ENCODE assay signal across 8 mouse cellular contexts in the genomic region with DNA sequence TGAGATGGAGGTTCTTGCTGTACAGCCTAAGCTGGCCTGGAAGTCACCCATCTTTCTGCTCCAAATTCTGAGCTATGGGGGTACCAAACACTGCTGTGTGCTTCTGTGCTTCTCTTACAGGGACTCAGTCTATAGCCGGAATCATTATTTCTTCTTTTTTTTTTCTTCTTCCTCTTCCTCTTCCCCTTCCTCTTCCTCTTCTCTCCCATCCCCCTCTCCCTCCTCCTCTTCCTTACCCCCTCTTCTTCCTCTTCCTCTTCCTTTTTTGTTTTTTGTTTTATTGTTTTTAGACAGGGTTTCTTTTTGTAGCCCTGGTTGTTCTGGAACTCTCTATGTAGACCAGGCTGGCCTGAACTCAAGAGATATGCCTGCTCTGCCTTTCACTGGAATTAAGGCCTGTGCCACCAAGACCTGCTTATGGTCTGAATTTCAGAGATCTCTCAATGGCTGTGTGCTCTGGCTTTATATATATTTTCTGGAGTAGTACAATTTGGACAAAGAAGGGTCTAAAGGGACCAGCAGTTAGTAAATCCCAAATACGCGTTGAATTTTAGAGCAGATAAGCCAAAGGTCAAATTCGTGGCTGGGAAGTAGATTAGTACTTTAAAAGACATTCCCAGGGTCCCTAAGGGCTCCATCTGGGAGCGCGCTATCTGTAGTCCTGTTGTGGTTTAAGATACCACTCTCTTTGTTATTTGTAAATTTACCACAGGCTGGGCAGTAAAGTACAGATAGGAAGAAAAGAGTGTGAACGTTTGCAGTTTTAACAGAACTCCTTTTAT. TPM values are rescaled to one million over a fixed set of nuclear protein-coding genes. Genes with fewer than 3 reads are reported as not detected.
DNase-seq lines count a peak whose midpoint lies in the region; ATAC-seq and TF ChIP-seq lines count a peak whose summit lies in the region.

No protein-coding gene starts in this region.

- no peak overlapping the region for H3K4me2 ChIP-seq in hindbrain, embryonic 12.5 days (replicated peaks)
- H3K4me2 ChIP-seq in hindbrain, postnatal 0 days (ENCODE audit: low read depth, low read length): peak overlapping the region; percentile 69; the same call in 1 of the 2 replicates
- peak overlapping the region; percentile 70 for H3K4me2 ChIP-seq in midbrain, embryonic 13.5 days (replicated peaks)

- H3K36me3 ChIP-seq in hindbrain, embryonic 10.5 days: peaks cover under 1% of the 10 kb centered on the region; the same call in 1 of the 2 replicates
- no peaks in the 10 kb centered on the region for H3K36me3 ChIP-seq in hindbrain, embryonic 12.5 days
- H3K36me3 ChIP-seq in hindbrain, postnatal 0 days (ENCODE audit: insufficient read depth, low read length): no peaks in the 10 kb centered on the region
- H3K36me3 ChIP-seq in midbrain, embryonic 13.5 days: no peaks in the 10 kb centered on the region

- H3K9me3 ChIP-seq in hindbrain, embryonic 10.5 days: no peaks in the 10 kb centered on the region
- no peaks in the 10 kb centered on the region for H3K9me3 ChIP-seq in hindbrain, embryonic 12.5 days (replicated peaks)
- H3K9me3 ChIP-seq in hindbrain, postnatal 0 days (ENCODE audit: low read length): no peaks in the 10 kb centered on the region
- no peaks in the 10 kb centered on the region for H3K9me3 ChIP-seq in midbrain, embryonic 13.5 days

- peaks cover 17% of the 10 kb centered on the region; the same call in 1 of the 2 replicates for H3K27me3 ChIP-seq in hindbrain, embryonic 10.5 days (ENCODE audit: insufficient read depth, poor library complexity, severe bottlenecking)
- no peaks in the 10 kb centered on the region for H3K27me3 ChIP-seq in hindbrain, embryonic 12.5 days
- no peaks in the 10 kb centered on the region for H3K27me3 ChIP-seq in hindbrain, postnatal 0 days (ENCODE audit: insufficient read depth, low read length)
- H3K27me3 ChIP-seq in midbrain, embryonic 13.5 days: peaks cover 15% of the 10 kb centered on the region

- no peak overlapping the region for H3K9ac ChIP-seq in hindbrain, embryonic 12.5 days
- H3K9ac ChIP-seq in hindbrain, postnatal 0 days (replicated peaks; ENCODE audit: low read length): no peak overlapping the region
- no peak overlapping the region for H3K9ac ChIP-seq in midbrain, embryonic 13.5 days (replicated peaks)

- no peak for DNase-seq in hindbrain, embryonic 10.5 days (ENCODE audit: low spot score)
- DNase-seq in c-Kit-positive CD71-positive TER-119-positive erythroid progenitor cells, embryonic 14.5 days (ENCODE audit: low spot score): peak; percentile 33
- DNase-seq in hindbrain, postnatal 0 days (ENCODE audit: low spot score): no peak
- DNase-seq in retina, postnatal 1 day: no peak
- DNase-seq in right cerebral cortex, postnatal 36 days (ENCODE audit: low spot score in 2 of 2): no peak
- DNase-seq in lung, adult 18-20 months: no peak

- peak overlapping the region; percentile 98; the same call in 1 of the 2 replicates for H3K27ac ChIP-seq in hindbrain, embryonic 10.5 days
- no peak overlapping the region for H3K27ac ChIP-seq in hindbrain, embryonic 12.5 days
- H3K27ac ChIP-seq in hindbrain, postnatal 0 days: no peak overlapping the region
- H3K27ac ChIP-seq in midbrain, embryonic 13.5 days: no peak overlapping the region

- 73% methylated on average over 7 of the region's 7 CpGs for WGBS in hindbrain, embryonic 10.5 days
- WGBS in hindbrain, embryonic 12.5 days: 64% methylated on average over 7 of the region's 7 CpGs
- WGBS in hindbrain, postnatal 0 days: 68% methylated on average over 7 of the region's 7 CpGs
- WGBS in midbrain, embryonic 13.5 days: 59% methylated on average over 7 of the region's 7 CpGs

- H3K4me3 ChIP-seq in hindbrain, embryonic 10.5 days: no peak overlapping the region
- no peak overlapping the region for H3K4me3 ChIP-seq in hindbrain, embryonic 12.5 days
- no peak overlapping the region for H3K4me3 ChIP-seq in hindbrain, postnatal 0 days (ENCODE audit: low read length)
- H3K4me3 ChIP-seq in midbrain, embryonic 13.5 days (replicated peaks): peak overlapping the region; percentile 88

- TF ChIP-seq CTCF in hindbrain, postnatal 0 days (IDR thresholded peaks at IDR 0.05; ENCODE audit: low read depth): no peak

- peaks cover 26% of the 10 kb centered on the region for H3K4me1 ChIP-seq in hindbrain, embryonic 10.5 days (replicated peaks)
- peaks cover 14% of the 10 kb centered on the region for H3K4me1 ChIP-seq in hindbrain, embryonic 12.5 days
- peaks cover 8% of the 10 kb centered on the region for H3K4me1 ChIP-seq in hindbrain, postnatal 0 days (ENCODE audit: insufficient read depth, low read length)
- peaks cover 21% of the 10 kb centered on the region for H3K4me1 ChIP-seq in midbrain, embryonic 13.5 days (replicated peaks)

- no peak for ATAC-seq in hindbrain, embryonic 12.5 days (ENCODE audit: low FRiP score)
- ATAC-seq in hindbrain, postnatal 0 days: no peak
- ATAC-seq in midbrain, embryonic 13.5 days: no peak

RNA-seq across cellular contexts. Expression of a gene that starts 1.0 kb away (rescaled TPM):
- 42.5 and 69.9 TPM in 2 replicates for polyA plus RNA-seq in hindbrain, embryonic 10.5 days (2016; fragmentation: Nextera tagmentation; extraction: Ambion mirVana)
- polyA plus RNA-seq in hindbrain, embryonic 12.5 days (2016; fragmentation: Nextera tagmentation; extraction: Ambion mirVana): 44.4 and 55.4 TPM in 2 replicates
- 51.9 and 56.3 TPM in 2 replicates for total RNA-seq in hindbrain, postnatal 0 days (2014; rRNA removed)
- 38.3 and 40.0 TPM in 2 replicates for polyA plus RNA-seq in hindbrain, postnatal 0 days (2015; fragmentation: Nextera tagmentation; extraction: Ambion mirVana)
- polyA plus RNA-seq in midbrain, embryonic 13.5 days (2015; fragmentation: Nextera tagmentation; extraction: Ambion mirVana): 35.8 and 45.9 TPM in 2 replicates

RNA-seq across cellular contexts. Expression of a gene that starts 35.9 kb away (rescaled TPM):
- 7.8 and 8.4 TPM in 2 replicates for polyA plus RNA-seq in hindbrain, embryonic 10.5 days (2016; fragmentation: Nextera tagmentation; extraction: Ambion mirVana)
- polyA plus RNA-seq in hindbrain, embryonic 12.5 days (2016; fragmentation: Nextera tagmentation; extraction: Ambion mirVana): 15.6 and 17.2 TPM in 2 replicates
- 78.2 and 90.5 TPM in 2 replicates for total RNA-seq in hindbrain, postnatal 0 days (2014; rRNA removed)
- 18.6 and 19.2 TPM in 2 replicates for polyA plus RNA-seq in hindbrain, postnatal 0 days (2015; fragmentation: Nextera tagmentation; extraction: Ambion mirVana)
- 15.6 and 17.7 TPM in 2 replicates for polyA plus RNA-seq in midbrain, embryonic 13.5 days (2015; fragmentation: Nextera tagmentation; extraction: Ambion mirVana)
